Mouse (Mus musculus) CH12.LX (cell line): Measurements from ENCODE around the gene Eif1.

ENCODE experiments used
- BHLHE40 ChIP-seq: IDR thresholded peaks from 2 replicates; pipeline ENCODE4 v1.6.1; 2011; ENCODE audit warnings: mild to moderate bottlenecking, low read depth, low read length, improper control_type of control experiment
- CTCF ChIP-seq, 2 experiments: IDR thresholded peaks in 1 of 2; conservative IDR thresholded peaks in 1 of 2; 2 replicates each; pipeline ENCODE4 v1.5.1; 2011 to 2012; ENCODE audit warnings: low read depth in 2 of 2, low read length in 2 of 2, improper control_type of control experiment in 1 of 2, inconsistent platforms in 1 of 2, mild to moderate bottlenecking in 1 of 2, moderate library complexity in 1 of 2
- ELF1 ChIP-seq: IDR thresholded peaks from 2 replicates; pipeline ENCODE4 v1.6.1; 2014; ENCODE audit warnings: low read depth, mild to moderate bottlenecking, inconsistent platforms, low read length, improper control_type of control experiment
- GABPA ChIP-seq: IDR thresholded peaks from 2 replicates; pipeline ENCODE4 v1.6.1; 2012; ENCODE audit warnings: low read depth, low read length, improper control_type of control experiment, inconsistent platforms; ENCODE audit not compliant: insufficient replicate concordance
- JUND ChIP-seq: conservative IDR thresholded peaks from 2 replicates; pipeline ENCODE4 v1.6.1; 2011; ENCODE audit warnings: low read depth, low read length, improper control_type of control experiment
- MXI1 ChIP-seq: IDR thresholded peaks from 2 replicates; pipeline ENCODE4 v1.6.1; 2011; ENCODE audit warnings: mild to moderate bottlenecking, low read depth, low read length, improper control_type of control experiment
- MYC ChIP-seq: IDR thresholded peaks from 2 replicates; pipeline ENCODE4 v1.6.1; 2011; ENCODE audit warnings: low read depth, mild to moderate bottlenecking, improper control_type of control experiment, low read length
- POLR2A ChIP-seq: IDR thresholded peaks from 2 replicates; pipeline ENCODE4 v1.6.1; 2011; ENCODE audit warnings: low read depth, mild to moderate bottlenecking, improper control_type of control experiment, low read length
- RAD21 ChIP-seq: IDR thresholded peaks from 2 replicates; pipeline ENCODE4 v1.6.1; 2011; ENCODE audit warnings: low read depth, mild to moderate bottlenecking, low read length, improper control_type of control experiment, moderate library complexity
- RCOR1 ChIP-seq: conservative IDR thresholded peaks from 2 replicates; pipeline ENCODE4 v1.6.1; 2012; ENCODE audit warnings: low read depth, mild to moderate bottlenecking, inconsistent platforms, low read length, improper control_type of control experiment

- TF ChIP-seq POLR2A (no peak), BHLHE40 (no peak), MXI1 (no peak), JUND (no peak), MYC (no peak), CTCF (conservative IDR thresholded peaks at IDR 0.05 in 1 of 2, IDR thresholded peaks at IDR 0.05 in 1 of 2; ENCODE audit: low read depth in 2 of 2, low read length in 2 of 2) (no peak), ELF1 (no peak), RAD21 (no peak), GABPA (no peak), RCOR1 (no peak)
These were observed 26.8 kb upstream of the Eif1 start for GRCm38 (mm10) chr11:100292884-100293283.
